Mouse (Mus musculus) lung, postnatal 0 days (tissue): ENCODE measurements around the gene Hao1. TPM values are rescaled to one million over a fixed set of nuclear protein-coding genes. Genes with fewer than 3 reads are reported as not detected.
A peak's percentile ranks its signal among the peaks of the same experiment; 100 is the strongest.

ENCODE experiments used
- ATAC-seq: fragments of 200-750 bp; cut with Nextera tagmentation; 2 replicates; pipeline ENCODE4 v1.8.0; 2017; ENCODE audit warnings: moderate library complexity
- DNase-seq: peaks from one replicate; pipeline ENCODE4 v3.0.0-alpha.2; 2016; ENCODE audit warnings: low spot score
- H3K27ac ChIP-seq: fragments of 300-500 bp; sonication (generic); 2 replicates; pipeline ENCODE4 v1.5.1; 2014; ENCODE audit warnings: antibody characterized with exemption, mild to moderate bottlenecking, low read length, mixed read lengths
- H3K27me3 ChIP-seq: fragments of 300-500 bp; sonication (generic); replicated peaks from 2 replicates; pipeline ENCODE4 v1.6.1; 2014; ENCODE audit warnings: low read length, mixed read lengths; ENCODE audit not compliant: insufficient read depth
- H3K36me3 ChIP-seq: fragments of 300-500 bp; sonication (generic); 2 replicates; pipeline ENCODE4 v1.6.1; 2014; ENCODE audit warnings: low read length, mixed read lengths; ENCODE audit not compliant: insufficient read depth
- H3K4me1 ChIP-seq: fragments of 300-500 bp; sonication (generic); 2 replicates; pipeline ENCODE4 v1.6.1; 2014; ENCODE audit warnings: antibody characterized with exemption, low read depth, low read length, mixed read lengths; ENCODE audit not compliant: insufficient read depth
- H3K4me2 ChIP-seq: fragments of 300-500 bp; sonication (generic); replicated peaks from 2 replicates; pipeline ENCODE4 v1.6.1; 2014; ENCODE audit warnings: low read depth, mild to moderate bottlenecking, low read length, moderate library complexity, mixed read lengths
- H3K4me3 ChIP-seq: fragments of 300-500 bp; sonication (generic); 2 replicates; pipeline ENCODE4 v1.5.1; 2014; ENCODE audit warnings: low read depth, low read length
- H3K9ac ChIP-seq: fragments of 300-500 bp; sonication (generic); replicated peaks from 2 replicates; pipeline ENCODE4 v1.6.1; 2014; ENCODE audit warnings: low read depth, mild to moderate bottlenecking
- H3K9me3 ChIP-seq: fragments of 300-500 bp; sonication (generic); 2 replicates; pipeline ENCODE4 v1.6.1; 2016; ENCODE audit warnings: low read length, mixed read lengths
- CTCF ChIP-seq: IDR thresholded peaks from 2 replicates; pipeline ENCODE4 v1.5.1; 2016; ENCODE audit warnings: antibody characterized with exemption, mild to moderate bottlenecking
- EP300 ChIP-seq: IDR thresholded peaks from 2 replicates; pipeline ENCODE4 v1.6.1; 2016; ENCODE audit warnings: antibody characterized with exemption, mild to moderate bottlenecking, control low read depth
- WGBS: fragments of 180-500 bp; shearing (Covaris S2); extraction: QIAGEN DNeasy Blood & Tissue Kit; methylation state at CpG from one replicate; pipeline ENCODE4 v1.1.7; 2014; 5-methylcytosine and 5-hydroxymethylcytosine counted together
- polyA plus RNA-seq: library from polyadenylated mRNA; unstranded; fragments of >200 nt; fragmentation: Nextera tagmentation; extraction: Ambion mirVana; gene quantifications from 2 replicates; pipeline ENCODE4 v1.2.1, GENCODE M21; 2015

Gene Hao1
- polyA plus RNA-seq, 1 experiment from 2014 or later, result 0.11 TPM

DNA sequence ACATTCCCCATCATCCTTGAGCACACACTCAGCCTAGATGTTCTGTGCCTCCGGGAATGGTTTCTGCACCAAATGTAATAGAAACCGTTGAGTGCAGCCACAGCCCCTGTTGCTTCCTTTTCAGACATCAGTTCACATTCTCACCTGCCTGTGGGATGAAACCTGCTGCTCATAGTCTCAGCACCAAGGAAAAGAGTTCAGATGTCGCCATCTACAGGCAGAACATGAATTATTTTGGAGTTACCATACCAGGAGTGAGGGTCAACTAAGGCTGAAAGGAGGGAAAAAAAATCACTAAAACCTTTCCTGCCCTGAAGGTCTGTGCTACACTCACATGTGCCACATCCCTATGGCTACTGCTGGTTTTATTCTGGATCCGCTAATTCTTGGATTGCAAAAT, 71.5 kb downstream of the Hao1 start:
- 36% methylated on average over 4 of the region's 4 CpGs for WGBS
- Histone ChIP-seq H3K36me3 (no peaks in the 10 kb centered on the region), H3K9me3 (no peaks in the 10 kb centered on the region), H3K4me3 (no peak overlapping the region), H3K27me3 (no peaks in the 10 kb centered on the region), H3K9ac (no peak overlapping the region), H3K4me2 (no peak overlapping the region), H3K4me1 (no peaks in the 10 kb centered on the region), H3K27ac (no peak overlapping the region)
- ATAC-seq (no peak), DNase-seq (no peak)
- TF ChIP-seq EP300, result no peak
- TF ChIP-seq CTCF, result peak; percentile 56

DNA sequence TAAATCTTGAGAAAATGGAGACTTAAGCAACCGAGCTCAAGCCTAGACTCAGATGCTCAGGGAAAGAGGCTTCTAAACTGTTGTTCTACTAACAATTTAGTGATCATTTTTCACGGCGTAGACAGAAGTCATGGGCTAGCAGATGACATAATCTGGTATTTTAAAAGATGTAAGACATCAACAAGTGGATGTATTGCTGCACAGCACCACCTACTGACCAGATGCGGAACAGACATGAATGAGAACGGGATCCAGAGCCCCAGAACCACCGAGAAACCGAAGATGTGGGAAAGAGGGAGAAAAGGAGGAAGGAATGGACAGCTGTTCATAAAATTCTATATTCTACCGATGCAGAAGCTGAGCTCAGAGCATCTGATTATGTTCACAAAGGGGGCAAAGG, 72.4 kb downstream of the Hao1 start:
- no peak overlapping the region for H3K27ac ChIP-seq
- peak; percentile 92 for TF ChIP-seq CTCF
- no peak for TF ChIP-seq EP300
- DNase-seq, result peak; percentile 80
- no peak overlapping the region for H3K4me2 ChIP-seq
- no peaks in the 10 kb centered on the region for H3K4me1 ChIP-seq
- peak; percentile 38; the same call in 1 of the 2 replicates for ATAC-seq
- H3K36me3 ChIP-seq, result no peaks in the 10 kb centered on the region
- 7% methylated on average over 8 of the region's 8 CpGs for WGBS
- H3K4me3 ChIP-seq, result no peak overlapping the region
- H3K9me3 ChIP-seq, result no peaks in the 10 kb centered on the region
- H3K9ac ChIP-seq, result no peak overlapping the region
- H3K27me3 ChIP-seq, result no peaks in the 10 kb centered on the region

DNA sequence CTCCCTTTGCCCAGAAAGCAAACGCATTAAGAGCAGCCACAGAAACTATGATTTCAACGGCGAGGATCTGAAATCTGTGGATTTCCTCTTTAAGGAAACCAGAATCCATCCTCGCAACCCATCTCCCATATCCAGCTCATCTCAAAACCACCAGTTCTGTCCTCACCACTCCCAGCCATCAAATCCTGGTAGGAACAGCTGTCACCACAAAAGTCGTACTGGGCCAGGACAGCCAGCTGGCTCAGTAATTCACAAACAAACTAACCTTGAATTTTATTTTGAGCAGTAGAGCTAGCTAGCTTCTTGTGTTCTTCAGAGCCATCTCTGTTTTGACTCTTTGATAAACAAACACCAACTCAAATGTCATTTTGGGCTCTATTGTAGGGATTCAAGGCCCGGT, 73.0 kb downstream of the Hao1 start:
- Histone ChIP-seq H3K36me3 (no peaks in the 10 kb centered on the region), H3K4me1 (no peaks in the 10 kb centered on the region), H3K4me3 (no peak overlapping the region), H3K4me2 (no peak overlapping the region), H3K27me3 (no peaks in the 10 kb centered on the region), H3K9ac (no peak overlapping the region), H3K27ac (no peak overlapping the region), H3K9me3 (no peaks in the 10 kb centered on the region)
- no peak for ATAC-seq
- DNase-seq, result no peak
- TF ChIP-seq EP300 (no peak), CTCF (no peak)
- 93% methylated on average over 6 of the region's 6 CpGs for WGBS

DNA sequence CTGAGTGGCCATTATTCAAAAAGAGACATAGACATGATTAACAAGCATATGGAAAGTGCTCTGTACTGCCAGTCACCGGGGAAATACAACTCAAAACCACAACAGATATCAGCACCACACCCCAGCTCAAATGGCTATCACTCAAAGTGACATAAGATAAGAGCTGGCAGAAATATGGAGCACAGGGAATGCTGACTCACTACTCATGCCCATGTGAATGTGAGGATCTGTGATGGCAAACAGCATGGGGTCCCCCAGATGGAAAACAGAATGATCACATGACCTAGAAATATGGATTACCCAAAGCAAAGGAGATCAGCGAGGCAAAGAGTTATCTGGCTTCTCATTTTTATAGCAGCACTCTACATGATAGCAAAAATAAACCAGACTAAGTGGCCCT, 89.0 kb downstream of the Hao1 start:
- Histone ChIP-seq H3K4me2 (no peak overlapping the region), H3K36me3 (no peaks in the 10 kb centered on the region), H3K4me3 (no peak overlapping the region), H3K27me3 (no peaks in the 10 kb centered on the region), H3K27ac (no peak overlapping the region), H3K4me1 (no peaks in the 10 kb centered on the region), H3K9ac (no peak overlapping the region), H3K9me3 (no peaks in the 10 kb centered on the region)
- TF ChIP-seq EP300 (no peak), CTCF (no peak)
- WGBS, result 58% methylated on average over 2 of the region's 2 CpGs
- DNase-seq, result no peak
- no peak for ATAC-seq

DNA sequence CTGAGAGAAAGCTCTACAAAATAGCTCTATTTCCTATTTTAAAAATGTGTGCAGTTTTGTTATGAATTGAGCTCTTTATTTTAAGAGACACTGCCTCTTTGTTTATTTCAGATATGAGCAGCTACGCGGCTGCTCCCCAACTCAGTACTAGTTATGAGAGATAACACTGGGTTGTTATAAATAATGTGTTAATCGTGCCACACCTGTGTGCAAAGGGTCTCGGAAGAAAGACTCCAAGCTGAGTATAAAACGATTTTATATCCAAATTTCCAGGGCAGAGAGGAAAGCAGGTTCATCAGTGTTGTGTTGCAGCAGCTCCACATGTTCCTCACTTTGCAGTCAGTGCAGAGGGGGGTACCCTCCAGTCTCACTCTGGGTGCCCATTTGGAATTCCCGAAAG, 91.8 kb downstream of the Hao1 start:
- 59% methylated on average over 6 of the region's 6 CpGs for WGBS
- Histone ChIP-seq H3K9me3 (no peaks in the 10 kb centered on the region), H3K9ac (no peak overlapping the region), H3K4me3 (no peak overlapping the region), H3K36me3 (no peaks in the 10 kb centered on the region), H3K27ac (no peak overlapping the region), H3K27me3 (no peaks in the 10 kb centered on the region), H3K4me2 (no peak overlapping the region), H3K4me1 (no peaks in the 10 kb centered on the region)
- no peak for ATAC-seq
- no peak for TF ChIP-seq EP300
- no peak for TF ChIP-seq CTCF
- DNase-seq, result no peak

DNA sequence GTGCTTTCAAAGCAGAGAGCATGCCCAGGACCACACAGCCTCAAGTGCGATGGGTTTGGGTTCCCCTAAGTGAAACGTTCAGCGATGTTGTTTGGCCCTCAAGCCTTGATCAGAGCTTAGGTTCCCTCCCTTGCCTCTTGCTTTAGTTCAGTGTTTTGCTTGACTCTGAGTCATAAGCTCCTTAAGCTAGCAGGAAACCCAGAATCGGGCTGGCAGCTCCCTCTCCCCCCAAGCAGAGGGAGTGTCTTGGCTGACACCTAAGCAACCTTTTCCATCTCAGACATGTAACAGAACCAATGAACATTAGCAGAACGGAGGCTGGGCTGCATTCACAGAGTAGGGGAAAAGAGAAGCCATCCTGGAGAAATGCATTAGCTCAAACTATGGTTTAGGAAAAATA, 93.3 kb downstream of the Hao1 start:
- 69% methylated on average over 5 of the region's 5 CpGs for WGBS
- no peaks in the 10 kb centered on the region for H3K9me3 ChIP-seq
- H3K4me3 ChIP-seq, result no peak overlapping the region
- no peaks in the 10 kb centered on the region for H3K36me3 ChIP-seq
- H3K4me2 ChIP-seq, result no peak overlapping the region
- H3K27me3 ChIP-seq, result no peaks in the 10 kb centered on the region
- ATAC-seq, result no peak
- H3K9ac ChIP-seq, result no peak overlapping the region
- no peaks in the 10 kb centered on the region for H3K4me1 ChIP-seq
- peak; percentile 14 for DNase-seq
- no peak overlapping the region for H3K27ac ChIP-seq
- TF ChIP-seq CTCF (no peak), EP300 (no peak)

DNA sequence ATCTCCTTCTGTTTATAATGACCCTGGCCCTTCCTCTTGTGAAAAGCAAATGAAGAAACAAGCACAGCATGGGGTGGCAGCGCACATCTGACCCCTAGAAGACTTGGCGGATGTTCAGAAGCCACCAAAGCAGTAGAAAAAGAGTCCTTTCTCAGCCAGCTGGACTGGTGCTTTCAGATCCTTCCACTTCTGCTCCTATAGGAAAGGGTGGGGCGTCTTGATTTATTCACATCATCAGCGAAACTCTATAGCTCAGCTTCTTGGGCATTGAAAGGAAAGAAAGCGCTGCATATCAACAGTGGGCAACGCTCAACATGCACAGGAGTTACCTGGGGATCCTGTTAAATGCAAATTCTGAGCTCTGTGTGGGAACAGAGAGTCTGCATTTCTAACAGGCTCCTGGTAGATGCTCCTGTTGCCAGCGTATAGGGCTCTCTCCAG, 98.1 kb downstream of the Hao1 start:
- Histone ChIP-seq H3K9ac (no peak overlapping the region), H3K36me3 (no peaks in the 10 kb centered on the region), H3K4me1 (no peaks in the 10 kb centered on the region), H3K9me3 (no peaks in the 10 kb centered on the region), H3K27me3 (no peaks in the 10 kb centered on the region), H3K4me3 (no peak overlapping the region), H3K27ac (no peak overlapping the region), H3K4me2 (no peak overlapping the region)
- TF ChIP-seq EP300 (no peak), CTCF (no peak)
- 11% methylated on average over 7 of the region's 7 CpGs for WGBS
- ATAC-seq, result no peak
- DNase-seq, result peak; percentile 13
